Mouse (Mus musculus) small intestine, adult 2 months (tissue): ENCODE data around the gene Polr3gl.

Experiments used
- CTCF ChIP-seq: fragments of 200-500 bp; IDR thresholded peaks from 2 replicates; pipeline ENCODE4 v1.5.1; 2012; ENCODE audit warnings: low read depth, mild to moderate bottlenecking, control low read depth, inconsistent platforms, low read length, moderate library complexity, mixed read lengths; ENCODE audit not compliant: insufficient replicate concordance, insufficient read length; ENCODE audit errors: extremely low read depth
- POLR2A ChIP-seq: fragments of 200-500 bp; IDR thresholded peaks from 2 replicates; pipeline ENCODE4 v1.6.1; 2012; ENCODE audit warnings: low read depth, mild to moderate bottlenecking, control low read depth, inconsistent platforms, low read length, moderate library complexity

DNA sequence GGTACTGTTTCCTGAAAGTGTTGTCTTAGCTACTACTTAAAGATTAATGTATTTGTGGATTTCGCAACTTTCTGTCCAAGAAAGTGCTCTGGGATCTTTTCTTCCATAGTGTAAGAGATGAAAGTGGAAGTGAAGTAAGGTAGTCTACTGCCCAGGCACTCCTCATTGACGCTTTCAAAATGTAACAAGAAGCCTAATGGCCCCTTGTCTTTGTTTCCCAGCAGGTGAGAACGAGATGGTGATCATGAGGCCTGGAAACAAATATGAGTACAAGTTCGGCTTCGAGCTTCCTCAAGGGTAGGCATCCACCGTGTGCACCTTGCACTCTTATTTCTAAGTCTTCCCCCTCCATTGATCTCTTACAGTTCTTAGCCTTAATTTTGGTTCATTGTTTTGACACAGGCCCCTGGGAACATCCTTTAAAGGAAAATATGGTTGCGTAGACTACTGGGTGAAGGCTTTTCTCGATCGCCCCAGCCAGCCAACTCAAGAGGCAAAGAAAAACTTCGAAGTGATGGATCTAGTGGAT lies 35.2 kb downstream of the Polr3gl start:
- TF ChIP-seq CTCF: no peak
- TF ChIP-seq POLR2A: no peak
